Comparison of ENCODE assay signal across 1 mouse cellular context in genomic region chr7:118841030-118841745, GRCm38 (mm10).
TF ChIP-seq lines count a peak whose summit lies in the region.

No protein-coding gene starts in this region.

TF ChIP-seq in MEL, 35 proteins besides CTCF, POLR2A, EP300 and RAD21:
- TF ChIP-seq NELFE (IDR thresholded peaks at IDR 0.05; ENCODE audit: low read depth, low read length) = no peak
- TF ChIP-seq POLR2AphosphoS2 (IDR thresholded peaks at IDR 0.05; ENCODE audit: low read length) = peak; percentile 48
